Mouse (Mus musculus): ENCODE results near the gene Fxyd7.

The Fxyd7 gene

DNA sequence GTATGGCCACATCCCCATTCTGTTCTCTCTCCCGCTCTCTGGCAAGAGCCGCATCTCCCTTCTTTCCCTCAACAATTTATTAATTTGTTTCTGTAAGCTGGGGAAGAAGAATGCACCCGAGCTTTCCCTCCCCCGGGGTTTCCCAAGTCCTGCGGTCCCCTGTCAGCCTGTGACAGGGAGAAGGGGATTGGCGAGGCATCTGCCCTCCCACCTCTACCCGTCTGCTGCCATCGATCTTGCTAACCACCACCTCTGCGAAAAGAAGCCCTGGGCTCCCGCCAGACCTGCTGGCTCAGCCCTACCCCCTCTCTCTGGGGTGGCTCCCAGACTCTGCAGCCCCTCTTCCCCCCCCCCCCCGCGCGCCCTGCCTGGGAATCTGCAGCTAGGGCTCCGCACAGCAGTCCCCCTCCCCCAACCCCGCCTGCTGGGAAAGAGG lies 1.4 kb downstream of the Fxyd7 start:
- DNase-seq = no peak

GRCm38 (mm10) chr7:31049135-31049845 lies 2.0 kb downstream of the Fxyd7 start:
- peak; percentile 55 for DNase-seq

GRCm38 (mm10) chr7:31042431-31042910 lies 8.8 kb downstream of the Fxyd7 start, which contains the start of gene Fxyd5:
Gene Fxyd5 (minus strand): TSS chr7:31042481.
- DNase-seq = no peak

DNA sequence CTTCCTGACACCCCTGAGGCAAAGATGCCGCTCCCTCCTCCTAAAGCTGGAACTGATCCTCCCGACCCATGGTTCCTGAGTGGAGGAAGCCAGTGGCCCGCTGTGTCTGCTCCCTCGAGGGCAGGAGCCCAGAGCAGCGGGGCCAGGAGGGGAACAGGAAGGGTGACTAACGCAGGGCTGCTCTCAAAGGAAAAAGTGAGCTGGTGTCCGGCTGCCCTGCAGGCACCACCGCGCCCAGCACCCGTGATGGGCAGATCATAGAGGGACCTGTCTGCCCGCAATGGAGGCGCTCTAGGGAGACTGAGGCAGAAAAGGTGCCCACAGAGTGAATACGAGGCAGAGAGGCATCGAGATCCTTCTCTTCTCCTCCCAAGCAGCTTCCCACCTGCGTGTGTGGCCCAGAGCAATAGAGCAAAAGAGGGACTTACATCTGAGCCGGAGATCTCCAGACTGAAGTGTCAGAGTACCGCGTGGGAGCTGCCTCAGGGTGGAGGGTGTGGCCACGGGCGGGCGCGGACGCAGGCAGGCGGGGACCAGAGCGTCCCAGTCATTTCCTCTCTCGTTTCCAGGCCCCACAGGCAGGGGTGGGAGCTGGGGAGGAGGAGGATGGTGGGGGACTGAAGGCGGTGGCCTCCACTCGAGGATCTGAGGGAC lies 9.5 kb downstream of the Fxyd7 start:
- peak; percentile 73 for DNase-seq

- no peak for DNase-seq
Observed at GRCm38 (mm10) chr7:31041023-31041407, 10.3 kb downstream of the Fxyd7 start.

DNA sequence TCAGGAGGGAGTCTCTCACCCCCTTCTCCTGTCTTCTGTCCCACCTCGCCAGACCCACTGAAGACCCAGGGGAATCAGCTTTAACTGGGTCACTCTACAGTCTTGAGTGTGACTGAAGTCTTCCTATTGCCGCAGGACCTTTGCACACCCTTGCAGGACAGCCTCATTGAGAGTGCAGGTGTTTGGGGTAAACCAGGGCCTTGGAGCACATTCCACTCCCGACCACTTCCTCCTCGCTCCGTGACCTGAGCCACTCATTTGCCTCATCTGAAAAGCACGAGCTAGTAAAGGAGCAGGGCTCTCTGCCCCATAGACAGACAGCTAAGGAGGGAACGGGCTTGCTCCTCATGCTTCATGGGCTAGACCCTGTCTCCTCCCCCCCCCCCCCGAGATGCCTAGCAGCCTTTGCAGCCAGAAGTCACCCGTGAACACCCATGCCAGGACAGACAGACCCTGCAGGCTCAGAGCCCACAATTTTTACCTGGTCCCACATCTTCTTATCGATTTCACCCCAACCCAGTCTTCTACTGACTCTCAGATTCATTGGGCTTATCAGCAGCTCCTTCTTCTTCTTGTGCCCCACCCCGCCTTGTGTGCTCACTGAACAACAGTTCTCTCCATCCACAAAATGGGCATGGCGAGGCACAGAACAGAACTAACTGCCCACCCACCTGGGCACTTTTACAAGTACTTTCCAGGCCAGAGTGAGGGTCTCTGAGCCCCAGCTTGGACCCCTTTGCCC lies 10.8 kb downstream of the Fxyd7 start:
- DNase-seq = no peak

GRCm38 (mm10) chr7:31039011-31039410 lies 12.3 kb downstream of the Fxyd7 start:
- DNase-seq = no peak

DNA sequence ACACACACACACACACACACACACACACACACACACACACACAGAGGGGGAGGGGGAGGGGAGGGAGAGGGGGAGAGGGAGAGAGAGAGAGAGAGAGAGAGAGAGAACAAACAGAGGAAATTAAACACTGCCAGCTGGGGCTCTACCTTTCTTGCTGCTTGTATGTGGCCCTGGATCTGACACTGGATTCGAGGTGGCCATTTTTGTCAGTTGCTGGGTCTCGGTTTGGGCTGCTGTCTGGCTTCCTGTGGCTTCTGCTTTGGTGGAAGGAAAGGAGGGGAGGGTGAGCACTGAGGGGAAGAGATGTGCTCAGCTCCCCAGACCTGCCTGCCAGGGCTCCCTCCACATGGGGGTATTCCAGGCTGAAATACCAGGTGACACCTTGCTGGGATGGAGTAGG lies 13.6 kb downstream of the Fxyd7 start:
- DNase-seq = no peak

DNA sequence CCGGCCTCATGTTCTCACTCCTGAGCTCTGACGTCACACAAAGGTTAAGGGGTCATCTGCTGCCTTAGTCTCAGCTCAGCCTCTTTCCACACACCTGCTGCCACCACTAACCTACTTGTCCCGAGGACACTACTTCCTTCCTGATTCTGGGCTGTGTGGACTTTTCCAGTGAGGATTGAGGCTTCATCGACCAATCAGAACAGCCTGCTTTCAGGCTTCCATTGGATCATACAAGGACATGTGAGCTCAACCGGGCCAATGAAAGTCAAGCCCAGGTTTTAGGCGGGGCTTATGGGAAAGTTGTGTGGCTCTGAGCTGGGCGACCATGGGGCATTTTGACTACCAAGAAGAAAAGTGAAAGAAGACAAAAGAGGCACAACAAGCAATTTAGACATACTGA lies 14.3 kb downstream of the Fxyd7 start:
- no peak for DNase-seq

DNA sequence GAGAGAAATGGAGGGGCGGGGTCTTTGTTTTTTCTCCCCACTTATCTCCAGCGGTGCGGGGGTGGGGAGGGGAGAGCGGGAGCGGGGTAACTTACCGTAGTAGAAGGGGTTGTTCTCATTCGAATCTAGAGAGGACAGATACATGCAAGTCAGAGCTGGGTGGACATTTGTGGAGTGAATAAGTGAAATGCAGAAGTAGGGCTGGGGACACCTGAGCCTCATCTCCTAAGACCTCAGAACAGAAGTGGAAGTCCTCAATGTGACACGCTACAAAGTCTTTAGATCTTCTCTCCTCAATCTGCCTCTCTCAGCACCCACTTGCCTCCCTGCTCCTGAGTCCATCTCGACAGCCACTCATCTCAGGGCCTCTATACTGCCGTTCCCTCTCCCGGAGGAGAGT lies 16.0 kb downstream of the Fxyd7 start:
- DNase-seq = no peak

GRCm38 (mm10) chr7:31034789-31035188 lies 16.5 kb downstream of the Fxyd7 start:
- no peak for DNase-seq

- DNase-seq = no peak
Observed at GRCm38 (mm10) chr7:31033409-31034165, 17.7 kb downstream of the Fxyd7 start.

GRCm38 (mm10) chr7:31031731-31032130 lies 19.5 kb downstream of the Fxyd7 start:
- DNase-seq = no peak

DNA sequence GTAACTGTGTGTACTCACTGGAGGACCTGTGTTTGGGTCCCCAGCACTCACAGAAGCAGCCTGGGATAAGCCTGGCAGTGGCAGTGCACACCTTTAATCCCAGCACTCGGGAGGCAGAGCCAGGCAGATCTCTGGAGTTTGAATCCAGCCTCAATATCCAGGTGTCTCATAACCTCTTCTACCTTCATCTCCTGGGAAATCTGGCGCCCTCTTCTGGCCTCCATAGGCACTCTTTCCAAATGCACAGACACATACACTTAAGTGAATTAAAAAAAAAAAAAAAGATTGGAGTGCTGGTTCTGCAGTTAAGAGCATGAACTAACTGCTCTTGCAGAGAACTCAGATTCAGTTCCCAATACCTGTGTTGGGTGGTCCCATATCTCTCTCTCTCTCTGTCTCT lies 20.6 kb downstream of the Fxyd7 start:
- no peak for DNase-seq

DNA sequence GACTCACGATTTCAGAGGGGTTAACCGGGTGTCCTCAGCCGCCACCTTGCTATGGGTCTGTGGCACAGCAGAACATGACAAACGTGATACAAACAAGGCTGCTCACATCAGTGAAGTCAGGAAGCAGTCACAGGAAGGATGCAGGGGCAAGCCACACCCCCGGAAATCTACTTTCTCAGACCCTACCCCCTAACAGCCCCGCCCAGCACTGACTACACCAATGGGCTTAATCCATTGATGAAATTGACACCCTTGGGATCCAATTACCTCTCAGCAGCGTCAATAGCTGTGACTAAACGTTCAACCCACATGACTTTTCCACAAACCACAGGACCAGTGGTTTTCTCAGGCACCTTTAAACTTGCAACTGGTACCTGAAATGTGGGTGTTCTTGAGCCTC lies 22.7 kb downstream of the Fxyd7 start:
- DNase-seq = no peak

DNA sequence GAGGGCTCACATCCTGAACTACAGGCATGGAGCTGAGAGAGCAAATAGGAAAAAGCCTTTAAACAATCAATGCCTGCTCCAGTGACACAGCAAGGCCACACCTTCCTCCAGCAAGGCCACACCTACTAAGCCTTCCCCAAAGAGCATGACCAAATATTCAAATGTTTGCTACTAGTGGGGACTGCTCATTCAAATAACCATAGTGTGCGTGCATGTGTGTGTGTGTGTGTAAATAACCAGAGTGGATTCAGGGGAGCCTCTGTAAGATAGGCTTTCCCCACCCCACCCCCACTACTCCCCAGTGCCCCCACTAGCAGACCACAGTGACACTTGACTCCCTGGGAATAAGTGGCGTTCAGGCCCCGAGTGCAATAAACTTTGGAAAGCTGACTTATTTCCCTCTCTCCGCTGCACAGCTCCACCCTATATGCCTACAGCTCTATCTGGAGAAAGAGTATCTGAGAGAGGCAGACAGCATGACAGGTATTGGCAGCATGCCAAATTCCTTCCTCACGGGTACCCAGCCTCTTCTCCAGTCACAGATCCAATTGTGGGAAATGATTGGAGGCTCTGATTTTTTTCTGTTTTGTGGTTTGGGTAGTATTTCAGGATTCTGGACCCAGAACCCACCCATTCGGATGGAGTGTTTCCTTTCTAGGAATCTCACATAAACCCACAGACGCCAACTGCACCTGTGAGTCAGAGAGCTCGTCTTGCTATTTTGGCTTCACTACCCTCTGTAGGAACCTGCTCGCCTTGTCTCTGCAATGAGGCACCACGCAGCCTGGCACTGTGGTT lies 34.0 kb downstream of the Fxyd7 start:
- DNase-seq = peak; percentile 66

GRCm38 (mm10) chr7:31012971-31013370 lies 38.3 kb downstream of the Fxyd7 start:
- no peak for DNase-seq

- peak; percentile 34 for DNase-seq
Observed at GRCm38 (mm10) chr7:31008889-31009288, 42.4 kb downstream of the Fxyd7 start.

GRCm38 (mm10) chr7:31008175-31008574 lies 43.1 kb downstream of the Fxyd7 start:
- peak; percentile 24 for DNase-seq

- no peak for DNase-seq
Observed at GRCm38 (mm10) chr7:31007775-31008174, 43.5 kb downstream of the Fxyd7 start.

DNA sequence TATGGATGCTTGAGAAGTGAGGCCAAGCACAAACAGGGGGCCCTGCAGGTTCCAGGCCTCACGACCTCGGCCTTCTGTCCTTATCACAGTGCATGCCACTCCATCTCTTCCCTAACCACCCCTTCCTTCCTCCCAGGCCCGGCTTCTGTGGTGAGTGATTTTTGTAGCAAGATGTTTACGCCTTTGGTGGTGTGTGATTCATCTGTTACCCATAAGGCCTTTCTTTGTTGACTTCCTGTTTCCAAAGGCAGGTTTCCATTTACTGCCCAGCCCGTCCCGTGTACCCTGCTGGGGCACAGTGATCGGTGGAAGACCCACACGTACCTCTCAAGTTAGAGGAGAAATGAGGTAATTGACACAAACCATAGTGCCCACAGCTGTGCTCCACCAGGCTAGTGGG lies 48.6 kb downstream of the Fxyd7 start:
- peak; percentile 30 for DNase-seq

DNA sequence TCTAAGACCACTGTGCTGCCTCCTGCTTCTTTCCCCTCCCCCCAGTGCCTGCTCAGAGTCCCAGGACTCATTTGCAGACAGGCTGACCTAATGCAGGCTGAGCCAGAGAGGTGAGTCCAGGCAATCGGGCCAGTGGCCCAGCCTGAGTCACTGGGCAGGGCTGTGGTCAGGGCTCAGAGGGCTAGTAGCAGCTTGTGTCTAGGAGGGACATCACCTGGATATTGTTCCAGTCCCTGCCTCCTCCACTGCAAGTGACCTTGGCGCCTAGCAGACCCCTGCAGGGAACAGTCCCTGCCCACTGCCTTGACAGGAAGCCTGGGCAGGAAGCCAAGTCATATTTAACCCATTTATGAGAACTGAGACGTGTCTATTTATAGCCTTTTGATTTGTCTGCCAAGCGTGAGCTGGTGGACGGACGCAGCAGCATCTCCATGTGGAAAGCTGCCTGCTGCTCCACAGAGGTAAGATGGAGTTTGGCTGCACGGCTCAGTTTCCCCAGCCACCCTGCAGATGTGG lies 50.7 kb downstream of the Fxyd7 start:
- DNase-seq = peak; percentile 79

Measured in kidney, postnatal 10 days (tissue).